Mouse (Mus musculus) testis, adult 2 months (tissue): ENCODE results near the gene Hbb-bh1. TPM values are rescaled to one million over a fixed set of nuclear protein-coding genes. Genes with fewer than 3 reads are reported as not detected.
"Not testable (repeated sequence)": the region's sequence is repeated elsewhere in the genome, so short reads cannot be mapped to it uniquely, and the experiment has no call there.

Source experiments
- H3K27ac ChIP-seq: fragments of 200-500 bp; 2 replicates; pipeline ENCODE4 v1.5.1; 2012; ENCODE audit warnings: low read depth, low read length; ENCODE audit not compliant: control insufficient read depth, insufficient read depth
- H3K27me3 ChIP-seq: fragments of 200-500 bp; 2 replicates; pipeline ENCODE4 v1.6.1; 2012; ENCODE audit warnings: mild to moderate bottlenecking, low read length, moderate library complexity; ENCODE audit not compliant: control insufficient read depth, insufficient read depth
- H3K36me3 ChIP-seq: fragments of 200-500 bp; 2 replicates; pipeline ENCODE4 v1.6.1; 2012; ENCODE audit warnings: mild to moderate bottlenecking, low read length; ENCODE audit not compliant: control insufficient read depth, insufficient read depth
- H3K4me1 ChIP-seq: fragments of 200-500 bp; 2 replicates; pipeline ENCODE4 v1.6.1; 2012; ENCODE audit warnings: low read length; ENCODE audit not compliant: control insufficient read depth, insufficient read depth
- H3K4me3 ChIP-seq: fragments of 200-500 bp; 2 replicates; pipeline ENCODE4 v1.5.1; 2012; ENCODE audit warnings: low read depth, mild to moderate bottlenecking, low read length, moderate library complexity, mixed read lengths; ENCODE audit not compliant: control insufficient read depth
- CTCF ChIP-seq: fragments of 200-500 bp; IDR thresholded peaks from 2 replicates; pipeline ENCODE4 v1.5.1; 2012; ENCODE audit warnings: low read depth, mild to moderate bottlenecking, inconsistent platforms, low read length, moderate library complexity; ENCODE audit not compliant: control insufficient read depth, insufficient read depth, insufficient replicate concordance
- POLR2A ChIP-seq: fragments of 200-500 bp; IDR thresholded peaks from 2 replicates; pipeline ENCODE4 v1.6.1; 2012; ENCODE audit warnings: low read depth, mild to moderate bottlenecking, inconsistent platforms, low read length, moderate library complexity; ENCODE audit not compliant: control insufficient read depth
- polyA plus RNA-seq: library from polyadenylated mRNA; depleted of rRNA; stranded (reverse); fragments of >200 nt; gene quantifications from 2 replicates; pipeline ENCODE4 v1.2.3, GENCODE M21; 2012

The Hbb-bh1 gene
- polyA plus RNA-seq, 1 experiment, result not detected

DNA sequence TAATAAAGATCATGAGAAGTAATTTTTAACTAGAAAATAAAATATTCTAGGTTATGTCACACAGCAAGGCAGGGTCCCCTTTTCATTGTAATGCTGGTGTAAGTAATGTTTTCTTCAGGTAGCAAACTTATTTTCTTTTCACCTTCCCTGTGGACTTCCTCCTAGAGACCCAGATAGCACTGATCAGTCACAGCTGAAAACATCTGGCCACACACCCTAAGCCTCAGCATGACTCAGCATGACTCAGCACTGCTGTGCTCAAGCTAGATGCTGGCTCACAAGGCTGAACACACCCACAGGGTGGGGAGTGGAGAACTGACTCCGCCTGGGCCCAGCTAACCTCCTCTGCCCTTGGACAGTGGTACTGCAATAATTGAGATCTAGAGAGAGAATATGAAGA, 17.9 kb upstream of the Hbb-bh1 start:
- Histone ChIP-seq H3K27ac (no peak overlapping the region), H3K4me1 (no peaks in the 10 kb centered on the region), H3K27me3 (no peaks in the 10 kb centered on the region), H3K4me3 (no peak overlapping the region), H3K36me3 (no peaks in the 10 kb centered on the region)
- TF ChIP-seq POLR2A, result no peak

DNA sequence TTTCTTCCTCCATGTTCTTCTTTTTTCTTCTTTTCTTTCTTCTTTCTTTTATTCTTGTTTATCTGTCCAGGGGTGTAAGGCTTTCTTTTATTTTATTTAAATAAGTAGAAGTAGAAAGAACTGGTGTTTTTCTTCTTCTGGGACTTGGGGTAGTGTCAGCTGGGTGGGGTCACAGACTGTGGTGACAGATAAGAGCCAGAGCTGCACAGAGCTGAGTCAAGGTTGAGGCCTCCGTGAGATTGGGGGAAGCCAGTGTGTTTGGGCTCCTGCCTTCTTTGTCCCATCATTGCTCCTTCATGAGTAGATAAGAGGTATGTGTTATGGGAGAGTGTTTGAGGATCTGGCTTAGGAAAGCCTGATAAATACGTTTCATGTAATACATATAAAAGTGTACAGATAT, 16.1 kb upstream of the Hbb-bh1 start:
- no peak for TF ChIP-seq POLR2A
- no peak for TF ChIP-seq CTCF
- H3K27ac ChIP-seq, result no peak overlapping the region
- H3K36me3 ChIP-seq, result no peaks in the 10 kb centered on the region
- H3K4me1 ChIP-seq, result no peaks in the 10 kb centered on the region
- no peak overlapping the region for H3K4me3 ChIP-seq
- H3K27me3 ChIP-seq, result no peaks in the 10 kb centered on the region

DNA sequence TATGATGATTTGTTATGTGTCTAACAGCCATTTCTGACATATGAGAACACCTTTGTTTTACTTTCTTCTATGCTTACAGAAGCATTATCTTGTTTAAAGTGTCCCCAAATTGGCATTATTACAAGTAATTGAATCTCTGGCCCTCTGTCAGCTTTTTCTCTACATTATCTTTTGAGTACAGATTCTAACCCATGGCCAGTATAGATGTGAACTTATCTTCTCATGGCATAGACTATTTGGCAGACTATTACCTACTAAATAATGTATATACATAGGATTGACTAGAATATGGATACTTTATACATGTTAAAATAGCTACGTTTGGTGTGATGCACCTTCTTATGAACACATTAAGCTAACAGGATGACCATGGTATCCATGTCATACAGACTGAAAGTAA, 11.7 kb upstream of the Hbb-bh1 start:
- TF ChIP-seq CTCF (no peak), POLR2A (no peak)
- no peak overlapping the region for H3K4me3 ChIP-seq
- no peaks in the 10 kb centered on the region for H3K36me3 ChIP-seq
- H3K4me1 ChIP-seq, result no peaks in the 10 kb centered on the region
- H3K27me3 ChIP-seq, result no peaks in the 10 kb centered on the region
- no peak overlapping the region for H3K27ac ChIP-seq

- no peak within 1 kb of the TSS for H3K4me3 ChIP-seq
- H3K27ac ChIP-seq, result no peak within 1 kb of the TSS
- no peaks in the 10 kb centered on the region for H3K4me1 ChIP-seq
- no peak for TF ChIP-seq CTCF
- TF ChIP-seq POLR2A, result no peak
- H3K36me3 ChIP-seq, result no peaks in the 10 kb centered on the region
- no peaks in the 10 kb centered on the region for H3K27me3 ChIP-seq
Observed at GRCm38 (mm10) chr7:103853090-103853489, 10.1 kb upstream of the Hbb-bh1 start, which contains the start of gene Hbb-y. Hbb-y (minus strand) TSS chr7:103853216.

GRCm38 (mm10) chr7:103844525-103845325, 1.8 kb upstream of the Hbb-bh1 start:
- no peak overlapping the region for H3K27ac ChIP-seq
- H3K4me1 ChIP-seq, result no peaks in the 10 kb centered on the region
- TF ChIP-seq POLR2A (no peak), CTCF (no peak)
- no peaks in the 10 kb centered on the region for H3K27me3 ChIP-seq
- no peak overlapping the region for H3K4me3 ChIP-seq
- no peaks in the 10 kb centered on the region for H3K36me3 ChIP-seq

DNA sequence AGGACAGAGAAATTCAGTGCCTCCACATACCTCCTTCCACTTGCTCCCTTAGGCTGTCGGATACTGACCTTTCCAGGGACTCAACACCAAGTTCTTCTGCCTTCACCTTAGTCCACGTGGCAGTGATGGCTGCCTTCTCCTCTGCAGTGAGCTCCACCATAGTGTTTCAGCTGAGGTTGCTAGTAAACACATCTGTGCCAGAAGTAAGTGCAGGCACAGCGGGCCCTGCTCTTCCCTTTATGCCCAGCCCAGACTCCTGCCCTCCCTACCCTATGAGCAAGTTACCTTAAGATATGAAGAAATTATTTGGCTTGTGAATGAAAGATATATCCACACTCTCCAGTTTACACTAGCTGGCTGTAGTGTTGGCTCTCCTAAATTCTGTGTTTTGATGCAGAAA, 2.7 kb downstream of the Hbb-bh1 start, which contains the start of gene Hbb-bh2:
TSS of gene Hbb-bh2 (minus strand) at position 253 of the 400 bp plus-strand sequence.
- Histone ChIP-seq H3K27me3 (no peaks in the 10 kb centered on the region), H3K4me3 (no peak within 1 kb of the TSS), H3K4me1 (no peaks in the 10 kb centered on the region), H3K27ac (no peak within 1 kb of the TSS), H3K36me3 (no peaks in the 10 kb centered on the region)
- TF ChIP-seq CTCF (no peak), POLR2A (no peak)

DNA sequence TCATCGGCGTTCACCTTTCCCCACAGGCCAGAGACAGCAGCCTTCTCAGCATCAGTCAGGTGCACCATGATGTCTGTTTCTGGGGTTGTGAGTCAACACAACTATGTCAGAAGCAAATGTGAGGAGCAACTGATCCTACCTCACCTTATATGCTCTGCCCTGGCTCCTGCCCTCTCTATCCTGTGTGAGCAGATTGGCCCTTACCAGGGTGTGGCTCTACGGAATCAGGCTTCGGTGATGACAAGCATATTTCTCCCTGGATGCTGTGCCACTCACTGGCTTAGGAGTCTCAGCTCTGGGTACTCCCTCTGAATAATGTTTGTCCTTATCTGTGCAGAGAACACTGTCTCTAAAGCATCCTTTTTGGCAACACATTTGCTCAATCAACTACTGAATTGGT, 15.2 kb downstream of the Hbb-bh1 start, which contains the start of gene Hbb-bs:
TSS of gene Hbb-bs (minus strand) at position 289 of the 400 bp plus-strand sequence.
- H3K4me3 ChIP-seq, result no peak within 1 kb of the TSS
- H3K4me1 ChIP-seq, result no peaks in the 10 kb centered on the region
- no peak within 1 kb of the TSS for H3K27ac ChIP-seq
- H3K36me3 ChIP-seq, result no peaks in the 10 kb centered on the region
- TF ChIP-seq POLR2A, result no peak
- TF ChIP-seq CTCF, result no peak
- H3K27me3 ChIP-seq, result no peaks in the 10 kb centered on the region

- not testable (repeated sequence) for H3K27me3 ChIP-seq, H3K36me3 ChIP-seq, H3K4me1 ChIP-seq, H3K4me3 ChIP-seq, H3K27ac ChIP-seq
Observed at GRCm38 (mm10) chr7:103827139-103827538, 15.8 kb downstream of the Hbb-bh1 start.
